Mouse (Mus musculus) liver, embryonic 16.5 days (tissue): Measurements from ENCODE around the gene Krt14. TPM values are rescaled to one million over a fixed set of nuclear protein-coding genes. Genes with fewer than 3 reads are reported as not detected.

Experiments used
- ATAC-seq: fragments of 200-750 bp; cut with Nextera tagmentation; 2 replicates; pipeline ENCODE4 v1.8.0; 2017; ENCODE audit warnings: low read depth, mild to moderate bottlenecking, moderate number of reproducible peaks, moderate library complexity
- H3K27ac ChIP-seq: fragments of 300-500 bp; sonication (generic); 2 replicates; pipeline ENCODE4 v1.5.1; 2014; ENCODE audit warnings: mild to moderate bottlenecking, low read length
- H3K27me3 ChIP-seq: fragments of 300-500 bp; sonication (generic); 2 replicates; pipeline ENCODE4 v1.6.1; 2014; ENCODE audit warnings: low read depth, low read length, mixed read lengths; ENCODE audit not compliant: control insufficient read depth, insufficient read depth
- H3K36me3 ChIP-seq: fragments of 300-500 bp; sonication (generic); 2 replicates; pipeline ENCODE4 v1.6.1; 2014; ENCODE audit warnings: mild to moderate bottlenecking; ENCODE audit not compliant: control insufficient read depth, insufficient read depth
- H3K4me1 ChIP-seq: fragments of 300-500 bp; sonication (generic); 2 replicates; pipeline ENCODE4 v1.6.1; 2014; ENCODE audit warnings: low read depth, low read length, mixed read lengths; ENCODE audit not compliant: control insufficient read depth
- H3K4me2 ChIP-seq: fragments of 300-500 bp; sonication (generic); 2 replicates; pipeline ENCODE4 v1.6.1; 2014; ENCODE audit warnings: low read depth, low read length, mixed read lengths
- H3K4me3 ChIP-seq: fragments of 300-500 bp; sonication (generic); 2 replicates; pipeline ENCODE4 v1.5.1; 2014; ENCODE audit warnings: low read depth, mild to moderate bottlenecking, low read length
- H3K9ac ChIP-seq: fragments of 300-500 bp; sonication (generic); 2 replicates; pipeline ENCODE4 v1.6.1; 2014; ENCODE audit warnings: low read depth, low read length
- H3K9me3 ChIP-seq: fragments of 300-500 bp; sonication (generic); replicated peaks from 2 replicates; pipeline ENCODE4 v1.6.1; 2016; ENCODE audit warnings: low read length; ENCODE audit not compliant: control insufficient read depth
- WGBS: fragments of 180-500 bp; shearing (Covaris S2); extraction: QIAGEN DNeasy Blood & Tissue Kit; methylation state at CpG from one replicate; pipeline ENCODE4 v1.1.7; 2014; ENCODE audit not compliant: insufficient replicate concordance; 5-methylcytosine and 5-hydroxymethylcytosine counted together
- polyA plus RNA-seq: library from polyadenylated mRNA; unstranded; fragments of >200 nt; fragmentation: Nextera tagmentation; extraction: Ambion mirVana; gene quantifications from 2 replicates; pipeline ENCODE4 v1.2.1, GENCODE M21; 2015

The Krt14 gene
- polyA plus RNA-seq, 1 experiment from 2014 or later, result 0.31 TPM

GRCm38 (mm10) chr11:100178307-100178706, 29.0 kb downstream of the Krt14 start:
- no peaks in the 10 kb centered on the region for H3K27me3 ChIP-seq
- no peaks in the 10 kb centered on the region for H3K4me1 ChIP-seq
- H3K36me3 ChIP-seq, result no peaks in the 10 kb centered on the region
- no peaks in the 10 kb centered on the region for H3K9me3 ChIP-seq
- no peak overlapping the region for H3K9ac ChIP-seq
- H3K4me3 ChIP-seq, result no peak overlapping the region
- no peak for ATAC-seq
- WGBS, result 57% methylated on average over 5 of the region's 5 CpGs
- H3K27ac ChIP-seq, result no peak overlapping the region
- H3K4me2 ChIP-seq, result no peak overlapping the region

GRCm38 (mm10) chr11:100176791-100177190, 30.6 kb downstream of the Krt14 start:
- no peak overlapping the region for H3K9ac ChIP-seq
- H3K4me1 ChIP-seq, result no peaks in the 10 kb centered on the region
- H3K4me3 ChIP-seq, result no peak overlapping the region
- H3K9me3 ChIP-seq, result no peaks in the 10 kb centered on the region
- H3K27me3 ChIP-seq, result no peaks in the 10 kb centered on the region
- H3K4me2 ChIP-seq, result no peak overlapping the region
- no peak for ATAC-seq
- no peak overlapping the region for H3K27ac ChIP-seq
- 48% methylated on average over 9 of the region's 9 CpGs for WGBS
- no peaks in the 10 kb centered on the region for H3K36me3 ChIP-seq

GRCm38 (mm10) chr11:100168765-100169762, 38.3 kb downstream of the Krt14 start:
- Histone ChIP-seq H3K36me3 (no peaks in the 10 kb centered on the region), H3K4me1 (no peaks in the 10 kb centered on the region), H3K4me3 (no peak overlapping the region), H3K27me3 (no peaks in the 10 kb centered on the region), H3K9ac (no peak overlapping the region), H3K9me3 (no peaks in the 10 kb centered on the region), H3K27ac (no peak overlapping the region), H3K4me2 (no peak overlapping the region)
- 23% methylated on average over 14 of the region's 14 CpGs for WGBS
- no peak for ATAC-seq

GRCm38 (mm10) chr11:100168071-100168470, 39.3 kb downstream of the Krt14 start:
- no peaks in the 10 kb centered on the region for H3K4me1 ChIP-seq
- no peak overlapping the region for H3K27ac ChIP-seq
- H3K36me3 ChIP-seq, result no peaks in the 10 kb centered on the region
- no peaks in the 10 kb centered on the region for H3K27me3 ChIP-seq
- 73% methylated on average over 8 of the region's 8 CpGs for WGBS
- ATAC-seq, result no peak
- no peaks in the 10 kb centered on the region for H3K9me3 ChIP-seq
- H3K4me3 ChIP-seq, result no peak overlapping the region
- H3K4me2 ChIP-seq, result no peak overlapping the region
- H3K9ac ChIP-seq, result no peak overlapping the region

- 45% methylated on average over 7 of the region's 7 CpGs for WGBS
- H3K4me3 ChIP-seq, result no peak overlapping the region
- H3K27me3 ChIP-seq, result no peaks in the 10 kb centered on the region
- no peak for ATAC-seq
- H3K9ac ChIP-seq, result no peak overlapping the region
- H3K9me3 ChIP-seq, result no peaks in the 10 kb centered on the region
- H3K27ac ChIP-seq, result no peak overlapping the region
- H3K4me1 ChIP-seq, result no peaks in the 10 kb centered on the region
- H3K4me2 ChIP-seq, result no peak overlapping the region
- H3K36me3 ChIP-seq, result no peaks in the 10 kb centered on the region
Observed at GRCm38 (mm10) chr11:100164392-100164791, 43.0 kb downstream of the Krt14 start.

GRCm38 (mm10) chr11:100157908-100158477, 49.4 kb downstream of the Krt14 start:
- Histone ChIP-seq H3K9me3 (no peaks in the 10 kb centered on the region), H3K27me3 (no peaks in the 10 kb centered on the region), H3K4me2 (no peak overlapping the region), H3K27ac (no peak overlapping the region), H3K36me3 (no peaks in the 10 kb centered on the region), H3K4me3 (no peak overlapping the region), H3K9ac (no peak overlapping the region), H3K4me1 (no peaks in the 10 kb centered on the region)
- 43% methylated on average over 6 of the region's 6 CpGs for WGBS
- ATAC-seq, result no peak

- WGBS, result 48% methylated on average over 3 of the region's 3 CpGs
- no peaks in the 10 kb centered on the region for H3K4me1 ChIP-seq
- no peaks in the 10 kb centered on the region for H3K36me3 ChIP-seq
- no peak for ATAC-seq
- no peaks in the 10 kb centered on the region for H3K27me3 ChIP-seq
- H3K4me3 ChIP-seq, result no peak overlapping the region
- H3K9me3 ChIP-seq, result no peaks in the 10 kb centered on the region
- no peak overlapping the region for H3K27ac ChIP-seq
- no peak overlapping the region for H3K9ac ChIP-seq
- H3K4me2 ChIP-seq, result no peak overlapping the region
Observed at GRCm38 (mm10) chr11:100157331-100157730, 50.0 kb downstream of the Krt14 start.

- no peak overlapping the region for H3K9ac ChIP-seq
- no peak overlapping the region for H3K27ac ChIP-seq
- no peaks in the 10 kb centered on the region for H3K4me1 ChIP-seq
- no peak overlapping the region for H3K4me3 ChIP-seq
- H3K27me3 ChIP-seq, result no peaks in the 10 kb centered on the region
- no peaks in the 10 kb centered on the region for H3K36me3 ChIP-seq
- no peak for ATAC-seq
- no peaks in the 10 kb centered on the region for H3K9me3 ChIP-seq
- no peak overlapping the region for H3K4me2 ChIP-seq
- WGBS, result 51% methylated on average over 8 of the region's 8 CpGs
Observed at GRCm38 (mm10) chr11:100155497-100156255, 51.7 kb downstream of the Krt14 start.
